Mouse (Mus musculus) kidney, adult 11 months (tissue): Measurements from ENCODE around the gene Il15.

Experiments used
- DNase-seq: peaks from one replicate; pipeline ENCODE4 v3.0.0; 2022

The Il15 gene

GRCm38 (mm10) chr8:82402686-82403330 lies at the start of gene Il15:
TSS of gene Il15 (minus strand) at chr8:82403222.
- peak; percentile 97 for DNase-seq

- DNase-seq = no peak
Observed at GRCm38 (mm10) chr8:82444897-82445296, 41.9 kb upstream of the Il15 start.

- peak; percentile 27 for DNase-seq
Observed at GRCm38 (mm10) chr8:82416587-82417340, 13.7 kb upstream of the Il15 start.

- DNase-seq = peak; percentile 46
Observed at GRCm38 (mm10) chr8:82415485-82415884, 12.5 kb upstream of the Il15 start.

- no peak for DNase-seq
Observed at GRCm38 (mm10) chr8:82410135-82410534, 7.1 kb upstream of the Il15 start.

- no peak for DNase-seq
Observed at GRCm38 (mm10) chr8:82407060-82407459, 4.0 kb upstream of the Il15 start.

- DNase-seq = no peak
Observed at GRCm38 (mm10) chr8:82404068-82404467, 1.0 kb upstream of the Il15 start.

GRCm38 (mm10) chr8:82402261-82402685 lies 749 bp downstream of the Il15 start:
- no peak for DNase-seq

GRCm38 (mm10) chr8:82401490-82401889 lies 1.5 kb downstream of the Il15 start:
- DNase-seq = peak; percentile 36

- no peak for DNase-seq
Observed at GRCm38 (mm10) chr8:82401059-82401458, 2.0 kb downstream of the Il15 start.

GRCm38 (mm10) chr8:82400376-82400775 lies 2.6 kb downstream of the Il15 start:
- DNase-seq = no peak

GRCm38 (mm10) chr8:82398546-82398945 lies 4.5 kb downstream of the Il15 start:
- no peak for DNase-seq

- no peak for DNase-seq
Observed at GRCm38 (mm10) chr8:82391258-82391657, 11.8 kb downstream of the Il15 start.

GRCm38 (mm10) chr8:82388356-82388902 lies 14.6 kb downstream of the Il15 start:
- no peak for DNase-seq

GRCm38 (mm10) chr8:82387614-82388013 lies 15.4 kb downstream of the Il15 start:
- no peak for DNase-seq

- DNase-seq = no peak
Observed at GRCm38 (mm10) chr8:82385867-82386266, 17.2 kb downstream of the Il15 start.

- no peak for DNase-seq
Observed at GRCm38 (mm10) chr8:82384458-82385234, 18.4 kb downstream of the Il15 start.

- DNase-seq = no peak
Observed at GRCm38 (mm10) chr8:82383346-82383745, 19.7 kb downstream of the Il15 start.

GRCm38 (mm10) chr8:82382316-82382715 lies 20.7 kb downstream of the Il15 start:
- DNase-seq = no peak

GRCm38 (mm10) chr8:82374470-82374869 lies 28.6 kb downstream of the Il15 start:
- DNase-seq = no peak

GRCm38 (mm10) chr8:82372846-82373245 lies 30.2 kb downstream of the Il15 start:
- no peak for DNase-seq

- DNase-seq = no peak
Observed at GRCm38 (mm10) chr8:82370657-82371056, 32.4 kb downstream of the Il15 start.

GRCm38 (mm10) chr8:82361061-82361460 lies 42.0 kb downstream of the Il15 start:
- DNase-seq = no peak
